Mouse (Mus musculus) hindbrain, embryonic 13.5 days (tissue): ENCODE measurements around the gene Akap8l. TPM values are rescaled to one million over a fixed set of nuclear protein-coding genes. Genes with fewer than 3 reads are reported as not detected.
A peak's percentile ranks its signal among the peaks of the same experiment; 100 is the strongest.

Experiments used
- ATAC-seq: fragments of 200-750 bp; cut with Nextera tagmentation; 2 replicates; pipeline ENCODE4 v1.8.0; 2017; ENCODE audit warnings: moderate TSS enrichment; ENCODE audit not compliant: low FRiP score
- H3K27ac ChIP-seq: fragments of 300-500 bp; sonication (generic); 2 replicates; pipeline ENCODE4 v1.5.1; 2015; ENCODE audit warnings: inconsistent platforms, mild to moderate bottlenecking, moderate library complexity
- H3K27me3 ChIP-seq: fragments of 300-500 bp; sonication (generic); 2 replicates; pipeline ENCODE4 v1.6.1; 2015; ENCODE audit warnings: mild to moderate bottlenecking, inconsistent platforms
- H3K36me3 ChIP-seq: fragments of 300-500 bp; sonication (generic); 2 replicates; pipeline ENCODE4 v1.6.1; 2015; ENCODE audit warnings: mild to moderate bottlenecking, inconsistent platforms
- H3K4me1 ChIP-seq: fragments of 300-500 bp; sonication (generic); replicated peaks from 2 replicates; pipeline ENCODE4 v1.6.1; 2015; ENCODE audit warnings: inconsistent platforms
- H3K4me2 ChIP-seq: fragments of 300-500 bp; sonication (generic); 2 replicates; pipeline ENCODE4 v1.6.1; 2015; ENCODE audit warnings: inconsistent platforms, mild to moderate bottlenecking, moderate library complexity
- H3K4me3 ChIP-seq: fragments of 300-500 bp; sonication (generic); 2 replicates; pipeline ENCODE4 v1.5.1; 2015; ENCODE audit warnings: mild to moderate bottlenecking, inconsistent platforms
- H3K9ac ChIP-seq: fragments of 300-500 bp; sonication (generic); 2 replicates; pipeline ENCODE4 v1.6.1; 2015; ENCODE audit warnings: mild to moderate bottlenecking, inconsistent platforms
- H3K9me3 ChIP-seq: fragments of 300-500 bp; sonication (generic); 2 replicates; pipeline ENCODE4 v1.6.1; 2016; ENCODE audit warnings: inconsistent platforms
- WGBS: fragments of 180-500 bp; shearing (Covaris S2); methylation state at CpG from one replicate; pipeline ENCODE4 v1.1.7; 2015; 5-methylcytosine and 5-hydroxymethylcytosine counted together
- polyA plus RNA-seq: library from polyadenylated mRNA; unstranded; fragments of >200 nt; fragmentation: Nextera tagmentation; extraction: Ambion mirVana; gene quantifications from 2 replicates; pipeline ENCODE4 v1.2.1, GENCODE M21; 2015

Akap8l gene
- polyA plus RNA-seq, 1 experiment from 2014 or later = 148 TPM

DNA sequence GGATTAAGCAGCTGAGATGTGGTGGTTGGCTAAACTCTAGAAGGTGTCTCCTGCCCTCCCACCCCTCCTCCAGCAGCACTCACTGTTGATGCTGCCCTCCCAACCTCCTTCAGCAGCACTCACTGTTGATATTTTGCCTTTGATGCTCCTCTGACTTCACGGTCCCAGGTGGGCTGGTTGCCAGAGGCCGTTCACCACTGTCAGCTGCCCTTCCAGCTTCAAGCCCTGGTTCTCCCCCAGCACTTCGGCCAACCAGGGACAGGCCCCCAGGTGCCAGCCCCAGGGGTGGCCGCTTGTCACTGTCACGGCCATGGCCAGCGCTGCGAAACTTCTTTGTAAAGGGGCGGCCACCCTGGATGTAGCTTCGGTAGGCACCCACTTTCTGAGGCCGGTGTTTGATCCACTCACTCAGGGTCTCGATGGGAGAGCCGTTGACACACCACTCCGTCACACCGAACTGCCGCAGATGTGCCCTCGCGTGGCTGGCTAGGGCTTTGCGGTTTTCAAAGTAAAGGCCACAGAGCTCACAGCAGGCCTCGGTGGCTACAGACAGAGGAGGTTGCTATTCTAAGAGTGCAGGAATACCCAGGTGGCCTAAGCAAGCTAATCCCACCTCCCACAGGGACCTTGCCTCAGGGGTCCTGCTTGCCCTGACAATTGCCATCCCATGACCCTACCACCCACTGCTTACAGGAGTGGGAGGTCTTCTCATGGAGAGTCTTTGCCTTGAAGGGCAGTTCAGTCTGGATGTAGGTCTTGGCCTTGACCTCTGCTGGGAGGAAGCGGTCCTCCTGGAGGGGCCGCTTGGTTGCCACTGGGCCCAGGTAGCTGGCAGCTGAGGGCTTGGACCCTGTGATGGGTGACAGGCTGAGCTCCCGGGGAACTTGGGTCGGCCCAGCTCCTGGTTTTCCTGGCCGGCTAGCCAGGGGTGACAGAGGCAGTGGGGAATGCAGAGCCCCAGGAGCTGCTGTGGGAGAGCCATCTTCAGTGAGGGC is 6.7 kb upstream of the Akap8l start:
- peaks cover 21% of the 10 kb centered on the region for H3K4me1 ChIP-seq
- no peak for ATAC-seq
- no peaks in the 10 kb centered on the region for H3K27me3 ChIP-seq
- WGBS = 79% methylated on average over 24 of the region's 24 CpGs
- H3K9me3 ChIP-seq = no peaks in the 10 kb centered on the region
- H3K36me3 ChIP-seq = peaks cover 85% of the 10 kb centered on the region
- no peak overlapping the region for H3K4me3 ChIP-seq
- no peak overlapping the region for H3K9ac ChIP-seq
- H3K4me2 ChIP-seq = no peak overlapping the region
- H3K27ac ChIP-seq = no peak overlapping the region

DNA sequence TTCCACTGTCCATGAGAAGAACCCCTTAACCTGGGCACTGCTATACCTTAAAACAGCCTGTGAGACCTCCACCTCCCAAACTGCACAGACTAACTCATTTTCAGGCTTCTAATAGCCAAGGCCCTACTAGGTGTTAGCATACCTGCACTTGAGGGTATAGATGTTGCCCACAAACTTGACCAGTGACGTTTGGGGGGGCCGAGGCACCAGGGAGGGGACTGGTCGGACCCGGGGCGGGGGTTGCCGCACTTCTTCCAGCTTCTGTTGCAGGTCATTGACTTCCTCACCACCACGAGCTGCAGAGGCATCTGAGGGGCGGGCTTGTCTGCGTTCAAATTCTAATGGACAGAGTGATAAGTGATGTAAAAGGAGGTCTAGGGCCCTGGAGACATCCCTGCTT is 5.9 kb upstream of the Akap8l start:
- Histone ChIP-seq H3K4me2 (no peak overlapping the region), H3K27ac (no peak overlapping the region), H3K36me3 (peaks cover 78% of the 10 kb centered on the region), H3K9me3 (no peaks in the 10 kb centered on the region), H3K9ac (no peak overlapping the region), H3K4me1 (peaks cover 14% of the 10 kb centered on the region), H3K27me3 (no peaks in the 10 kb centered on the region), H3K4me3 (no peak overlapping the region)
- 91% methylated on average over 9 of the region's 9 CpGs for WGBS
- no peak for ATAC-seq

DNA sequence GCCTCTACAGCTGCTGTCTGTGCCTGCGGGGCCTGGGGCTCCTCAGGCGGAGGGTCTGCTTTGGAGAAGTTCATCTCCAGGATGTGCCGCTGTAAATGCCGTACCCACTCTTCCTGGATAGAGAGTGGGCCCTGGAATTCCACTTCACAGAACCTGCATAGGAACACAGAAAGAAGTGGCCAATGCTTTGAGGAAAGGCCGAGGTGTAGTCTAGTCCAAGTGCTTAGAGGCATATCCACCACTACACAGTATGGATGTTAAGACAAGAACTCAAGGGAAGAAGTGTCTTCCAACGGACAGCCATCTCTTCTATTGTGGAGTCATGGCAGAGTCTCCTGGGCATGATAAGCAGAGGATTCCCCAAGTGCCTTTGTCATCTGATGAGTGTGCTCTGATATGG is 4.6 kb upstream of the Akap8l start:
- no peak overlapping the region for H3K9ac ChIP-seq
- H3K27me3 ChIP-seq = no peaks in the 10 kb centered on the region
- 90% methylated on average over 6 of the region's 6 CpGs for WGBS
- ATAC-seq = no peak
- H3K4me3 ChIP-seq = no peak overlapping the region
- no peaks in the 10 kb centered on the region for H3K9me3 ChIP-seq
- H3K4me2 ChIP-seq = no peak overlapping the region
- peak overlapping the region; percentile 79; the same call in 1 of the 2 replicates for H3K27ac ChIP-seq
- H3K36me3 ChIP-seq = peaks cover 65% of the 10 kb centered on the region
- H3K4me1 ChIP-seq = peaks cover 17% of the 10 kb centered on the region

DNA sequence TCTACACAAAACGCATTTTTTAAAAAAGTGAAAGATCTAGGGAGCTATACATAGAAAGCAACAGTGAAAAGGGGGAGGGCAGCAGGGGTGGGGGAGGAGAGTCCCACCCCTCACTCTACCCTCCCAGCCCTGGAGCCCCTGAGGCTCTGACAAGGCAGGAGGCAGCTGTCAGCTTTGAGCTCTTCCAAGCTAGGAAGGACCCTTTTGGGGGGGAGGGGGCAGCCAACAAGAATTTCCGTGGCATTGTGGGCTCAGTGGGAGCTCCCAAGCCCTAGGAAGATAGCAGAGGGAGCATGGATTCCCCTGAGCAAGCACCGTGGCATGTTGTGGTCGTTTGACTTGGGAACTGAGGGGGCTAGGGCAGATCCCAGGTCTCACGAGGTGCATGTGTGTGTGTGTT is 3.8 kb upstream of the Akap8l start:
- H3K36me3 ChIP-seq = peaks cover 57% of the 10 kb centered on the region
- no peak overlapping the region for H3K4me3 ChIP-seq
- peaks cover 24% of the 10 kb centered on the region for H3K4me1 ChIP-seq
- no peaks in the 10 kb centered on the region for H3K9me3 ChIP-seq
- peak overlapping the region; percentile 79 for H3K27ac ChIP-seq
- no peak for ATAC-seq
- H3K27me3 ChIP-seq = no peaks in the 10 kb centered on the region
- H3K9ac ChIP-seq = 0 out of 2 replicates have a peak overlapping the region, but pooled peaks have one; percentile 39
- H3K4me2 ChIP-seq = no peak overlapping the region
- 49% methylated on average over 5 of the region's 5 CpGs for WGBS

DNA sequence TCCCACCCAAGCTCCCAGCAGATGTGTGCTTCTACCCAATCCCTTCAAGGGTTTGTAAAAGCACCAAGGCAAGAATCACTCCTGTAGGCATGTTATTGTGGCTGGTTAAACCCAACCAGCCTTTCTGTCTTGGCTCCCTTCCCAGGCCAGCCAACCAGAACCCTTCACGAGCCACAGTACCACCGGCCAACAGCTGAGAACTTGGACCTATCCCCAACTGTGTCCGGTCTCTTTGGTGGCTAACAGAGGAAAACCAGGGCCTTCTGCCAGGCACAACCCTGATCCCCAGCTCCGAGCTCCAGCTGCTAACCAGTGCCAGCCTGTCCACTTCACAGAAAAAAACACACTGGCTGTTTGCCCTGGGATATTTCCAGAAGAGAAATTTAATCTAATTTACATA is 3.3 kb upstream of the Akap8l start:
- no peak for ATAC-seq
- peaks cover 52% of the 10 kb centered on the region for H3K36me3 ChIP-seq

DNA sequence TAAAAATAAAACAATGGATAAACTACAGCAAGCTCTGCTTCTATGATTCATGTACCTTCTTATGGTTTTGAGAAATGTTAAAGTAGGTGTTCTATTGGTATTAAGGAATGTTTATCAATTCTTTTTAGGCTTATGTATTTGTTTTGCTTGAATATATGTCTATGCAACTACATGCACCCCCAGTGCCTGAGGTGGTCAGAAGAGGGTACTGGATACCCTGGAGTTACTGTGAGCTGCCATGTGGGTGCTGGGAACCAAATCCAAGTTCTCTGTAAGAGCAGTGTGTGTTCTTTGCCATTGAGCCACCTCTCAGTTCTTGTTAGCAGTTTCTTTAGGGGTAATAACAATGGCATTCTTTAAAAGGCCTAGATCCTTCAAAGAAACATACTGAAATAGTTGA is 1.3 kb upstream of the Akap8l start:
- no peaks in the 10 kb centered on the region for H3K27me3 ChIP-seq
- no peak for ATAC-seq
- peaks cover 44% of the 10 kb centered on the region for H3K4me1 ChIP-seq
- no peaks in the 10 kb centered on the region for H3K9me3 ChIP-seq
- H3K27ac ChIP-seq = no peak overlapping the region
- no peak overlapping the region for H3K4me3 ChIP-seq
- H3K9ac ChIP-seq = no peak overlapping the region
- peaks cover 32% of the 10 kb centered on the region for H3K36me3 ChIP-seq
- H3K4me2 ChIP-seq = no peak overlapping the region

More for the DNA sequence above, 3.3 kb upstream of the Akap8l start:
- H3K27ac ChIP-seq = peak overlapping the region; percentile 41; the same call in 1 of the 2 replicates
- no peaks in the 10 kb centered on the region for H3K27me3 ChIP-seq
- no peak overlapping the region for H3K9ac ChIP-seq
- H3K4me1 ChIP-seq = peaks cover 29% of the 10 kb centered on the region
- 55% methylated on average over 4 of the region's 4 CpGs for WGBS
- no peak overlapping the region for H3K4me3 ChIP-seq
- no peak overlapping the region for H3K4me2 ChIP-seq
- no peaks in the 10 kb centered on the region for H3K9me3 ChIP-seq

DNA sequence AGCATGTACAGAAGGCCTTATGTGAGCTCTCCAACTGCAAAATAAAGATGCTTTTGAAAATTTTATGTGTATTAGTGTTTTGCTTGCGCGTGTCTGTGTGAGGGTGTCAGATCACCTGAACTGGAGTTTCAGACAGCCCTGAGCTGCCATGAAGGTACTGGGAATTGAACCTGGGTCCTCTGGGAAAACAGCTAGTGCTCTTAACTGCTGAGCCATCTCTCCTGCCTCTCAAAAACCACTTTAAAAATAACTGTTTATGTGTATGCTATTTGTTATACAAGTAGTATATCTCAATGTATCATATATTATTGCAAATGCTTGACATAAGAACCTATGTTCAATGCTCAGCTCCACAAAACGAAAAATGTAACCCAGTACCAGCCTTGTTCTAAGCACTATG is 862 bp upstream of the Akap8l start:
- WGBS = 76% methylated on average over 3 of the region's 3 CpGs
- H3K9ac ChIP-seq = no peak overlapping the region
- no peak overlapping the region for H3K4me3 ChIP-seq
- peaks cover 44% of the 10 kb centered on the region for H3K4me1 ChIP-seq
- no peak overlapping the region for H3K27ac ChIP-seq
- H3K4me2 ChIP-seq = peak overlapping the region; percentile 59
- ATAC-seq = no peak
- peaks cover 27% of the 10 kb centered on the region for H3K36me3 ChIP-seq
- H3K27me3 ChIP-seq = no peaks in the 10 kb centered on the region
- no peaks in the 10 kb centered on the region for H3K9me3 ChIP-seq

DNA sequence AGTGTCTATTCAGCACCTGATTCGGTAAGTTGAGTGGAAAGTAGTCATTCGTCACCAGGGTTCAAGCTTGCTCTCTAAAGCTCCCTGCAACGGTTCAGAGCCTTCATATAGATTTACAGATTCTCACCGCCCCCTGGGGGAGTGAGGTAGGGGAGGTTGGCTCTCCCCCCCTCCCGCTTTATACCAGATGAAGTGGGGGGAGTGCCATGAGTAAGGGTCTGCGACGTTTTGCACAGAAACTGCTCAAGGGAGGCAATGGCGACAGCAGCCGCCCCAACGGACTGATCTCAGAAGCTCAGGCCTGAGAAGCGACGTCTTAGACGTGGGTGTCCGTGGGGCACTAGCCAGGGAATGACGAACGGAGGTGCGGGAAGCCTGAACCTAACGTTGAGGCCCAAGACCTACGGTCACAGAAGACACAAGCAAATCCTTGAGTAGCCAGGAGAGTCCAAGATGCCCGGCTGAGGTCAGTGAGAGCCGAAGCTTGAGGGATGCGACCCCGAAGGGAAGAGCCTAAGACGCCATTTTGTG is 491 bp downstream of the Akap8l start:
- H3K9me3 ChIP-seq = no peaks in the 10 kb centered on the region
- H3K4me3 ChIP-seq = peak overlapping the region; percentile 87
- peaks cover 41% of the 10 kb centered on the region for H3K4me1 ChIP-seq
- WGBS = under 1% methylated on average over 24 of the region's 24 CpGs
- peak overlapping the region; percentile 91 for H3K27ac ChIP-seq
- peak overlapping the region; percentile 89 for H3K4me2 ChIP-seq
- ATAC-seq = no peak; the same call in none of the 2 replicates
- H3K27me3 ChIP-seq = no peaks in the 10 kb centered on the region
- peaks cover 14% of the 10 kb centered on the region for H3K36me3 ChIP-seq
- H3K9ac ChIP-seq = peak overlapping the region; percentile 91

DNA sequence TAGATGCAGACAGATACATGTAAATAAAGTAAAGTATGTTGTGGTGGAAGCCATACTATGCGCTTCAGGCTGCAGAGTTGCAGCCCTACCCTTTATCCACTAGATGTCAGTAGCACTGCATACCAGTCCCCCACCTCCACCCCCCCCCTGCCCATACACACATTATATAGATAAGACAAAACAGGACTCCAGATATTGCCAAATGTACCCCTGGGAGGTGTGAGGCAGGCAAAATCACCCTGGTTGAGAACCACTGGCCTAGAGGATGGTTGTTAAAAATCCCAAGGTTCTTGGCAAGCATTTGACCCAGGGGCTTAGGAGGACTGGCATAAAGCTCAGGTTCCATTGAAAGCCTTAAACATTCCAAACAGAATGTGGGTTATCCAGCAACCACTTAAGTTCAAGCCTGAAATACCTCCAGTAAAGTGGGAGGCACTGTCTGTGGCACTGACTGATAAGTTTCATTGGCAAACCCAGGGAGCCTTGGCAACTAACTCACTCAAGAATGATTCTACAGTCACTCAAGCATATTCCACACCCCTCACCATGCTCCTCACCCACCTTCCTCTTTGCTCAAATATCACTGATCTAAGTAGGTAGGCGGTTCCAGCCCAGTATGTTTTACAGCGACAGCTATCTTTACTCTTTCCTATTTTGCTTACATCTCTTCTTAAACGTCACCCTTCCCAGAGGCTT is 1.2 kb downstream of the Akap8l start:
- ATAC-seq = no peak

DNA sequence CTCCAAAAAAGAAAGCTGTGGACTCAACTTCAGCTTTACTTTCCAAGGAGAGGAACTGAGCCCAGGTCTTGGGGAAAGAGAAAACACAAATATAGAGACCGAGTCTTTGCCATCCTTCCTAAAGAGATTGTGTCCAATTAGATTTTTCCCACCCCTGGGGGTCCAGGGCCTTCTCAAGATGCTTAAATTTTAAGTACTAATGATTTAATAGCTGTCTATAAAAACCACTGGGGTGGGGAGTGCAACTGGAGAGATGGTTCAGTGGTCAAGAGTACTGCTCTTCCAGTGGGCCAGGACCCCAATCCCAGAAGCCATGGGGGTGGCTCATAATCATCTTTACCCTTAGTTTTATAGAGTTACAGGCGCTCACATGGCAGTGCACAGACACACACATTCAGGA is 2.0 kb downstream of the Akap8l start:
- H3K9ac ChIP-seq = peak overlapping the region; percentile 91; the same call in 1 of the 2 replicates
- H3K36me3 ChIP-seq = peaks cover 11% of the 10 kb centered on the region
- H3K4me3 ChIP-seq = no peak overlapping the region
- 93% methylated on average over 2 of the region's 2 CpGs for WGBS
- ATAC-seq = no peak
- no peaks in the 10 kb centered on the region for H3K27me3 ChIP-seq
- H3K9me3 ChIP-seq = no peaks in the 10 kb centered on the region
- H3K4me2 ChIP-seq = peak overlapping the region; percentile 89
- no peak overlapping the region for H3K27ac ChIP-seq
- peaks cover 32% of the 10 kb centered on the region for H3K4me1 ChIP-seq

More for the DNA sequence above, 1.2 kb downstream of the Akap8l start:
- Histone ChIP-seq H3K36me3 (peaks cover 11% of the 10 kb centered on the region), H3K9me3 (no peaks in the 10 kb centered on the region), H3K4me3 (peak overlapping the region; percentile 87), H3K9ac (peak overlapping the region; percentile 91), H3K4me1 (peaks cover 34% of the 10 kb centered on the region), H3K27ac (peak overlapping the region; percentile 91), H3K27me3 (no peaks in the 10 kb centered on the region), H3K4me2 (peak overlapping the region; percentile 89)
- 6% methylated on average over 4 of the region's 4 CpGs for WGBS

DNA sequence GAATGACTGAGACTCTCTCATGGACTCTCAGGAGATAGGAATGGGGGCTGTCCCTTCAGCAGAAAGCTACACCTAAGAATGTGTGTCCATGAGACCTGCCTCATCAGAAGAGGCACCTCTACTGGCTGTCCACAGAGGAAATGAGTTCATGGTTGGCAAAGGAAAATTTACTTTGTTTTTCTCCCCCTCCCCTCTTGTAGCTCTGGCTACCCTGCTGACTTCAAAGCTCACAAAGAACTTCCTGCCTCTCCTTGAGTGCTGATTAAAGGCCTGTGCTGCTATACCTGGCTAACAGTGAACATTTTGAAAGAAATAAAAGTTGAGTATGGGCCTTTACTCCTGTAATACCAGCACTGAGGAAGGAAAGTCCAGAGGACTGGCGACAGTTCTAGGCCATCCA is 9.3 kb downstream of the Akap8l start:
- Histone ChIP-seq H3K4me1 (no peaks in the 10 kb centered on the region), H3K36me3 (peaks cover 53% of the 10 kb centered on the region), H3K4me2 (no peak overlapping the region), H3K9ac (no peak overlapping the region), H3K9me3 (no peaks in the 10 kb centered on the region), H3K27me3 (no peaks in the 10 kb centered on the region), H3K4me3 (no peak overlapping the region), H3K27ac (no peak overlapping the region)
- no peak for ATAC-seq
- 97% methylated on average over 1 of the region's 1 CpGs for WGBS

DNA sequence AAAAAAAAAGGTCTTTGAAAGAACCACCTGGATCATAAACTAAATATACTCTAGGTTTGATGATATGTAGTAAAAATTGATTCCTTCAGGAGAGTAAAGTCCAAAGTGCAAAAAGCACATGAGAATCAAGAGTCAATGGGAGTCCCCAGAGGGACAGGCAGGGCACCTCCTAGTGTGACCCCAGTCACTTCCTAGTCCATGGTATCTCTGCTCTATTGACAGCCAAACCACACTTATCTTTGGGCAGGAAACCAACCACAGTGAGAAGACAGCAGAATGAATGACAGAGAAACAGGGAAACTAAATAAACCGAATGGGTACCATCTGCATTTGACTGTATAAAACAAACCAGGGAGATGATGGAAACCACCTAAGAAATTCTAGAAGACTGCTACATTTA is 10.3 kb downstream of the Akap8l start:
- Histone ChIP-seq H3K9ac (no peak overlapping the region), H3K27me3 (no peaks in the 10 kb centered on the region), H3K4me2 (no peak overlapping the region), H3K4me1 (no peaks in the 10 kb centered on the region), H3K9me3 (no peaks in the 10 kb centered on the region), H3K4me3 (no peak overlapping the region), H3K36me3 (peaks cover 63% of the 10 kb centered on the region), H3K27ac (no peak overlapping the region)
- no peak for ATAC-seq
- WGBS = 89% methylated on average over 1 of the region's 1 CpGs
